Mouse (Mus musculus): ENCODE data around the gene Gm8693. TPM values are rescaled to one million over a fixed set of nuclear protein-coding genes. Genes with fewer than 3 reads are reported as not detected.
"Not testable (repeated sequence)": the region's sequence is repeated elsewhere in the genome, so short reads cannot be mapped to it uniquely, and the experiment has no call there.

The Gm8693 gene
- polyA plus RNA-seq (2012; rRNA removed): not detected in 2 replicates

GRCm38 (mm10) chr7:22692217-22692616 lies at the start of gene Gm8693:
Gm8693 (minus strand) TSS chr7:22692317.
- not testable (repeated sequence) for DNase-seq (ENCODE audit: low read depth)

GRCm38 (mm10) chr7:22719610-22720009 lies 27.5 kb upstream of the Gm8693 start, which contains the start of gene Gm4567:
Gm4567 (minus strand) TSS chr7:22719710.
- not testable (repeated sequence) for DNase-seq (ENCODE audit: low read depth)

- not testable (repeated sequence) for DNase-seq (ENCODE audit: low read depth)
Measured at GRCm38 (mm10) chr7:22657718-22658117, 34.4 kb downstream of the Gm8693 start, which contains the start of gene Vmn1r155. Vmn1r155 (plus strand) TSS chr7:22658018.

Other genes starting within 250 kb of the Gm8693 start
- not detected in 2 replicates for gene Gm10665, start 228.2 kb downstream of the Gm8693 start, polyA plus RNA-seq (2012; rRNA removed)
- gene Vmn1r151, start 192.6 kb downstream of the Gm8693 start, polyA plus RNA-seq (2012; rRNA removed): not detected in 2 replicates
- gene Vmn1r152, start 169.3 kb downstream of the Gm8693 start, polyA plus RNA-seq (2012; rRNA removed): not detected in 2 replicates
- not detected in 2 replicates for gene Gm8677, start 157.4 kb downstream of the Gm8693 start, polyA plus RNA-seq (2012; rRNA removed)
- gene Gm4201, start 127.0 kb downstream of the Gm8693 start, polyA plus RNA-seq (2012; rRNA removed): not detected in 2 replicates
- not detected in 2 replicates for gene Gm4565, start 104.2 kb downstream of the Gm8693 start, polyA plus RNA-seq (2012; rRNA removed)
- gene Vmn1r155, start 34.3 kb downstream of the Gm8693 start, polyA plus RNA-seq (2012; rRNA removed): not detected in 2 replicates
- gene Gm4567, start 27.4 kb upstream of the Gm8693 start, polyA plus RNA-seq (2012; rRNA removed): not detected in 2 replicates
- not detected in 2 replicates for gene Vmn1r157, start 69.4 kb upstream of the Gm8693 start, polyA plus RNA-seq (2012; rRNA removed)
- gene Vmn1r158, start 98.5 kb upstream of the Gm8693 start, polyA plus RNA-seq (2012; rRNA removed): not detected in 2 replicates
- gene Vmn1r159, start 151.3 kb upstream of the Gm8693 start, polyA plus RNA-seq (2012; rRNA removed): not detected in 2 replicates
- gene Vmn1r160, start 178.9 kb upstream of the Gm8693 start, polyA plus RNA-seq (2012; rRNA removed): not detected in 2 replicates